11 mouse cellular contexts compared by ENCODE assay signal in the genomic region with DNA sequence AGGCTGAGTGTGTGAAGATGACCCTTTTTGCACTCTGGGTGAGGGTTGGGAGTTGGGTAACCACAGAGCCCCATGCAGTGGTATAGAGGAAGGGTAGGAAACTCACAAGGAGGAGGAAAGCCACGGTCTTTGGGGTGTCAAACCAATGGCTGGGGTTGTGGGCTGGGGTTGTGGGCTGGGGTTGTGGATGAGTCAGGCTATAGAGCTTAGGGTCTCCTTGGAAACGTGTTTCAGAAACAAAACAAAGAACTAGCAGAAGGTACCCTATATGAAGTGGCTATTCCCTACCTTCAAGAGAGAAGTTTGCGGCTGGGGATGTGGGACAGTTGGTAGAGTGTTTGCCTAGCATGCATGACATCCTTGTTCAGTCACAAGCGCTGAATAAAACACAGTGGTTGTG. TPM values are rescaled to one million over a fixed set of nuclear protein-coding genes. Genes with fewer than 3 reads are reported as not detected.
DNase-seq lines count a peak whose midpoint lies in the region; ATAC-seq lines count a peak whose summit lies in the region.
"Had no signal": no experiment of that assay in that cellular context is flagged by ENCODE, and none has a peak within 500 bp of the region (broad histone marks: within the 10 kb centered on the region; RNA-seq: fewer than 3 reads in every experiment).

No protein-coding gene starts in this region.

- ATAC-seq in heart, embryonic 16.5 days (replicated peaks; ENCODE audit: extremely low read depth, insufficient read depth, low FRiP score): no peak
- no peak for ATAC-seq in neural tube, embryonic 11.5 days (ENCODE audit: insufficient read depth, low FRiP score, low TSS enrichment)
- ATAC-seq in hematopoietic stem cell, adult 5-6 weeks (replicated peaks in 1 of 2; ENCODE audit: insufficient read depth in 1 of 2, low FRiP score in 2 of 2, low TSS enrichment in 1 of 2, low read depth in 1 of 2, poor library complexity in 2 of 2, severe bottlenecking in 2 of 2): peak; percentile 30 to 46
- ATAC-seq in stomach, embryonic 14.5 days (ENCODE audit: insufficient number of reproducible peaks, insufficient read depth, low FRiP score, low read depth): no peak
- no peak for ATAC-seq in midbrain, embryonic 15.5 days (replicated peaks)
- ATAC-seq: midbrain, embryonic 13.5 days had no signal

- no peaks in the 10 kb centered on the region for H3K9me3 ChIP-seq in heart, embryonic 16.5 days (replicated peaks; ENCODE audit: control insufficient read depth, low read length)
- H3K9me3 ChIP-seq in neural tube, embryonic 11.5 days (ENCODE audit: control insufficient read depth, low read length): no peaks in the 10 kb centered on the region
- no peaks in the 10 kb centered on the region for H3K9me3 ChIP-seq in stomach, embryonic 14.5 days (ENCODE audit: control insufficient read depth, low read depth, low read length)
- H3K9me3 ChIP-seq in midbrain, embryonic 15.5 days: no peaks in the 10 kb centered on the region
- H3K9me3 ChIP-seq: midbrain, embryonic 13.5 days had no signal

- peak overlapping the region; percentile 88 for H3K27ac ChIP-seq in heart, embryonic 16.5 days (ENCODE audit: low read length)
- no peak overlapping the region for H3K27ac ChIP-seq in neural tube, embryonic 11.5 days (ENCODE audit: low read depth, low read length)
- H3K27ac ChIP-seq in stomach, embryonic 14.5 days (ENCODE audit: low read length): peak overlapping the region; percentile 96; the same call in 1 of the 2 replicates
- H3K27ac ChIP-seq in midbrain, embryonic 15.5 days: no peak overlapping the region
- H3K27ac ChIP-seq: midbrain, embryonic 13.5 days had no signal

- no peak overlapping the region for H3K9ac ChIP-seq in heart, embryonic 16.5 days (ENCODE audit: low read length)
- H3K9ac ChIP-seq in neural tube, embryonic 11.5 days (ENCODE audit: low read length): no peak overlapping the region
- H3K9ac ChIP-seq in stomach, embryonic 14.5 days (replicated peaks; ENCODE audit: low read depth, low read length): no peak overlapping the region
- H3K9ac ChIP-seq in midbrain, embryonic 15.5 days: no peak overlapping the region
- H3K9ac ChIP-seq: midbrain, embryonic 13.5 days had no signal

- H3K4me2 ChIP-seq in heart, embryonic 16.5 days (ENCODE audit: low read depth, low read length): no peak overlapping the region
- H3K4me2 ChIP-seq in neural tube, embryonic 11.5 days (ENCODE audit: low read depth): no peak overlapping the region
- H3K4me2 ChIP-seq in stomach, embryonic 14.5 days (replicated peaks; ENCODE audit: low read depth, low read length): 0 out of 2 replicates have a peak overlapping the region, but pooled peaks have one; percentile 18
- no peak overlapping the region for H3K4me2 ChIP-seq in midbrain, embryonic 15.5 days
- H3K4me2 ChIP-seq: midbrain, embryonic 13.5 days had no signal

- no peaks in the 10 kb centered on the region for H3K36me3 ChIP-seq in heart, embryonic 16.5 days (ENCODE audit: control insufficient read depth, insufficient read depth)
- H3K36me3 ChIP-seq in neural tube, embryonic 11.5 days (ENCODE audit: control insufficient read depth, insufficient read depth, low read length): no peaks in the 10 kb centered on the region
- no peaks in the 10 kb centered on the region for H3K36me3 ChIP-seq in stomach, embryonic 14.5 days (ENCODE audit: control insufficient read depth, insufficient read depth, low read length)
- H3K36me3 ChIP-seq in midbrain, embryonic 15.5 days (replicated peaks): no peaks in the 10 kb centered on the region
- H3K36me3 ChIP-seq: midbrain, embryonic 13.5 days had no signal

- 82% methylated on average over 4 of the region's 4 CpGs for WGBS in heart, embryonic 16.5 days
- WGBS in neural tube, embryonic 11.5 days: 89% methylated on average over 4 of the region's 4 CpGs
- 80% methylated on average over 4 of the region's 4 CpGs for WGBS in stomach, embryonic 14.5 days
- 79% methylated on average over 4 of the region's 4 CpGs for WGBS in midbrain, embryonic 15.5 days

- no peak overlapping the region for H3K4me3 ChIP-seq in heart, embryonic 16.5 days (ENCODE audit: low read length)
- no peak overlapping the region for H3K4me3 ChIP-seq in neural tube, embryonic 11.5 days (ENCODE audit: low read depth, low read length)
- no peak overlapping the region for H3K4me3 ChIP-seq in stomach, embryonic 14.5 days (ENCODE audit: low read depth, low read length)
- no peak overlapping the region for H3K4me3 ChIP-seq in midbrain, embryonic 15.5 days
- H3K4me3 ChIP-seq: midbrain, embryonic 13.5 days had no signal

- no peak for DNase-seq in heart, adult 18-20 months
- peak; percentile 6 for DNase-seq in neural tube, embryonic 11.5 days (ENCODE audit: low spot score)
- DNase-seq in neural tube, embryonic 10.5 days (ENCODE audit: extremely low spot score, low spot score): no peak
- no peak for DNase-seq in spleen, postnatal 4 days (ENCODE audit: low spot score in 2 of 2)
- DNase-seq: layer of hippocampus, adult 9-11 months; right cerebral cortex, postnatal 14 days had no signal

- peaks cover 72% of the 10 kb centered on the region for H3K4me1 ChIP-seq in heart, embryonic 16.5 days (ENCODE audit: control insufficient read depth, insufficient read depth, low read length)
- 0 out of 2 replicates have a peak, but pooled peaks cover 5% of the 10 kb centered on the region for H3K4me1 ChIP-seq in neural tube, embryonic 11.5 days (ENCODE audit: control insufficient read depth, insufficient read depth, low read length)
- peaks cover 51% of the 10 kb centered on the region for H3K4me1 ChIP-seq in stomach, embryonic 14.5 days (ENCODE audit: control insufficient read depth, insufficient read depth, low read length)
- H3K4me1 ChIP-seq in midbrain, embryonic 15.5 days: peaks cover 14% of the 10 kb centered on the region; the same call in 1 of the 2 replicates

- no peaks in the 10 kb centered on the region for H3K27me3 ChIP-seq in heart, embryonic 16.5 days (ENCODE audit: control insufficient read depth, insufficient read depth, low read length)
- H3K27me3 ChIP-seq in neural tube, embryonic 11.5 days (ENCODE audit: control insufficient read depth, insufficient read depth, low read length): no peaks in the 10 kb centered on the region
- no peaks in the 10 kb centered on the region for H3K27me3 ChIP-seq in stomach, embryonic 14.5 days (ENCODE audit: control insufficient read depth, insufficient read depth, low read length)
- H3K27me3 ChIP-seq in midbrain, embryonic 15.5 days (replicated peaks): no peaks in the 10 kb centered on the region
- H3K27me3 ChIP-seq: midbrain, embryonic 13.5 days had no signal

RNA-seq across cellular contexts. Expression of gene Tspan32, which starts 5.2 kb away (rescaled TPM):
- polyA plus RNA-seq in heart, embryonic 16.5 days (2015; fragmentation: Nextera tagmentation; extraction: Ambion mirVana): 2.5 and 2.9 TPM in 2 replicates
- total RNA-seq in heart, adult 18-20 months (2021): 1 to 10 TPM in 1 of 2 experiments, under 1 TPM in 1; 0.69 to 2.6 TPM
- polyA plus RNA-seq in neural tube, embryonic 11.5 days (2014; fragmentation: Nextera tagmentation; extraction: Ambion mirVana): 4.4 and 4.6 TPM in 2 replicates
- total RNA-seq in hematopoietic stem cell, adult 5-6 weeks (2017): 102 and 164 TPM in 2 replicates
- 1.3 and 1.6 TPM in 2 replicates for polyA plus RNA-seq in stomach, embryonic 14.5 days (2014; fragmentation: Nextera tagmentation; extraction: Ambion mirVana)
- polyA plus RNA-seq in midbrain, embryonic 15.5 days (2015; fragmentation: Nextera tagmentation; extraction: Ambion mirVana): 0.66 and 0.97 TPM in 2 replicates

RNA-seq across cellular contexts. Expression of gene Ascl2, which starts 40.9 kb away (rescaled TPM):
- polyA plus RNA-seq in heart, embryonic 16.5 days (2015; fragmentation: Nextera tagmentation; extraction: Ambion mirVana): 0.80 and 0.91 TPM in 2 replicates
- not detected for total RNA-seq in heart, adult 18-20 months (2021)
- polyA plus RNA-seq in neural tube, embryonic 11.5 days (2014; fragmentation: Nextera tagmentation; extraction: Ambion mirVana): 0.31 and 0.66 TPM in 2 replicates
- total RNA-seq in hematopoietic stem cell, adult 5-6 weeks (2017): not detected in 2 replicates
- polyA plus RNA-seq in stomach, embryonic 14.5 days (2014; fragmentation: Nextera tagmentation; extraction: Ambion mirVana): 3.9 and 4.6 TPM in 2 replicates
- polyA plus RNA-seq in midbrain, embryonic 15.5 days (2015; fragmentation: Nextera tagmentation; extraction: Ambion mirVana): 0.20 and 0.58 TPM in 2 replicates

RNA-seq across cellular contexts. Expression of gene Cd81, which starts 42.5 kb away (rescaled TPM):
- polyA plus RNA-seq in heart, embryonic 16.5 days (2015; fragmentation: Nextera tagmentation; extraction: Ambion mirVana): 878 and 900 TPM in 2 replicates
- 100 to 1,000 TPM; 410 to 413 TPM for total RNA-seq in heart, adult 18-20 months (2021)
- 282 and 291 TPM in 2 replicates for polyA plus RNA-seq in neural tube, embryonic 11.5 days (2014; fragmentation: Nextera tagmentation; extraction: Ambion mirVana)
- 257 and 341 TPM in 2 replicates for total RNA-seq in hematopoietic stem cell, adult 5-6 weeks (2017)
- 705 and 725 TPM in 2 replicates for polyA plus RNA-seq in stomach, embryonic 14.5 days (2014; fragmentation: Nextera tagmentation; extraction: Ambion mirVana)
- polyA plus RNA-seq in midbrain, embryonic 15.5 days (2015; fragmentation: Nextera tagmentation; extraction: Ambion mirVana): 374 and 398 TPM in 2 replicates

RNA-seq across cellular contexts. Expression of gene Tssc4, which starts 59.1 kb away (rescaled TPM):
- 59.2 and 61.5 TPM in 2 replicates for polyA plus RNA-seq in heart, embryonic 16.5 days (2015; fragmentation: Nextera tagmentation; extraction: Ambion mirVana)
- 10 to 100 TPM; 13.1 to 14.9 TPM for total RNA-seq in heart, adult 18-20 months (2021)
- polyA plus RNA-seq in neural tube, embryonic 11.5 days (2014; fragmentation: Nextera tagmentation; extraction: Ambion mirVana): 68.8 and 70.2 TPM in 2 replicates
- total RNA-seq in hematopoietic stem cell, adult 5-6 weeks (2017): 27.2 and 28.4 TPM in 2 replicates
- polyA plus RNA-seq in stomach, embryonic 14.5 days (2014; fragmentation: Nextera tagmentation; extraction: Ambion mirVana): 61.3 and 66.6 TPM in 2 replicates
- 103 and 114 TPM in 2 replicates for polyA plus RNA-seq in midbrain, embryonic 15.5 days (2015; fragmentation: Nextera tagmentation; extraction: Ambion mirVana)

Comparison
In these comparisons a context has a peak if more than half of its experiments do, and no peak if none do; other contexts are left out.
1. ATAC-seq: peak in hematopoietic stem cell, adult 5-6 weeks (2 of 2); none in heart, embryonic 16.5 days (single experiment), neural tube, embryonic 11.5 days (single experiment), stomach, embryonic 14.5 days (single experiment) and midbrain, embryonic 15.5 days (single experiment).
2. H3K27ac ChIP-seq: peak in heart, embryonic 16.5 days (single experiment) and stomach, embryonic 14.5 days (single experiment); none in neural tube, embryonic 11.5 days (single experiment) and midbrain, embryonic 15.5 days (single experiment).